7 mouse cellular contexts compared by ENCODE assay signal in genomic region chr10:121330940-121331339, GRCm38 (mm10). TPM values are rescaled to one million over a fixed set of nuclear protein-coding genes. Genes with fewer than 3 reads are reported as not detected.
DNase-seq lines count a peak whose midpoint lies in the region; ATAC-seq and TF ChIP-seq lines count a peak whose summit lies in the region.

No protein-coding gene starts in this region.

- ATAC-seq in common myeloid progenitor, adult 5-6 weeks (replicated peaks; ENCODE audit: low read depth, poor library complexity, severe bottlenecking), result peak; percentile 77
- ATAC-seq in limb, embryonic 14.5 days (ENCODE audit: low FRiP score, low read depth), result no peak

- no peak overlapping the region for H3K4me3 ChIP-seq in limb, embryonic 14.5 days (replicated peaks; ENCODE audit: low read length)

- H3K4me2 ChIP-seq in limb, embryonic 14.5 days (replicated peaks; ENCODE audit: low read depth, low read length, severe bottlenecking), result no peak overlapping the region

- H3K36me3 ChIP-seq in limb, embryonic 14.5 days (ENCODE audit: control insufficient read depth, insufficient read depth, low read length), result no peaks in the 10 kb centered on the region

- WGBS in limb, embryonic 14.5 days, result 9% methylated on average over 7 of the region's 7 CpGs

- DNase-seq in urinary bladder, postnatal 25 days (ENCODE audit: low spot score), result peak; percentile 64
- DNase-seq in urinary bladder, postnatal 10 days (ENCODE audit: low spot score), result no peak
- DNase-seq in adrenal gland, adult 18-20 months (ENCODE audit: low spot score in 2 of 2), result peak; percentile 75 to 82
- DNase-seq in heart, postnatal 25 days (ENCODE audit: low spot score), result peak; percentile 10
- peak; percentile 42 for DNase-seq in limb, embryonic 14.5 days (ENCODE audit: low spot score)
- peak; percentile 87 for DNase-seq in retina, embryonic 14.5 days (ENCODE audit: low spot score)

- no peak overlapping the region for H3K9ac ChIP-seq in limb, embryonic 14.5 days (ENCODE audit: low read depth, low read length, severe bottlenecking)

- intact Hi-C loops in heart, postnatal 25 days (cut with DNase I), result no loop called here

- no peaks in the 10 kb centered on the region for H3K27me3 ChIP-seq in limb, embryonic 14.5 days (ENCODE audit: control insufficient read depth, insufficient read depth, low read length)

- no peak overlapping the region for H3K27ac ChIP-seq in limb, embryonic 14.5 days (replicated peaks; ENCODE audit: low read depth, low read length)

- TF ChIP-seq POLR2A in limb, embryonic 14.5 days (IDR thresholded peaks at IDR 0.05; ENCODE audit: borderline replicate concordance, extremely low read depth, insufficient read depth, insufficient read length), result no peak

- H3K9me3 ChIP-seq in limb, embryonic 14.5 days (ENCODE audit: control insufficient read depth, low read length), result no peaks in the 10 kb centered on the region

- no peaks in the 10 kb centered on the region for H3K4me1 ChIP-seq in limb, embryonic 14.5 days (ENCODE audit: control insufficient read depth, insufficient read depth, low read length)

RNA-seq across cellular contexts. Expression of gene Tbc1d30, which starts 20.1 kb away (rescaled TPM):
- total RNA-seq in adrenal gland, adult 18-20 months (2021), result 1 to 10 TPM; 2.6 to 8.3 TPM
- 1.0 and 2.5 TPM in 2 replicates for total RNA-seq in common myeloid progenitor, adult 5-6 weeks (2017)
- 1 to 10 TPM; 2.0 to 3.0 TPM for total RNA-seq in heart, postnatal 25 days (2021)
- 0.81 and 1.3 TPM in 2 replicates for polyA plus RNA-seq in limb, embryonic 14.5 days (2012; rRNA removed)
- polyA plus RNA-seq in limb, embryonic 14.5 days (2014; fragmentation: Nextera tagmentation; extraction: Ambion mirVana), result 1.3 and 2.3 TPM in 2 replicates

RNA-seq across cellular contexts. Expression of gene Gns, which starts 34.0 kb away (rescaled TPM):
- 100 to 1,000 TPM; 154 to 231 TPM for total RNA-seq in adrenal gland, adult 18-20 months (2021)
- 12.2 and 20.3 TPM in 2 replicates for total RNA-seq in common myeloid progenitor, adult 5-6 weeks (2017)
- 10 to 100 TPM; 67.8 to 72.4 TPM for total RNA-seq in heart, postnatal 25 days (2021)
- polyA plus RNA-seq in limb, embryonic 14.5 days (2012; rRNA removed), result 41.6 and 45.6 TPM in 2 replicates
- 62.0 and 66.6 TPM in 2 replicates for polyA plus RNA-seq in limb, embryonic 14.5 days (2014; fragmentation: Nextera tagmentation; extraction: Ambion mirVana)
